Mouse (Mus musculus): ENCODE measurements around the gene Fbxl2.

The Fbxl2 gene

GRCm38 (mm10) chr9:113915789-113916188 is 130.2 kb downstream of the Fbxl2 start:
- no peak for DNase-seq (ENCODE audit: low spot score in 2 of 2)
